Mouse (Mus musculus) hindbrain, embryonic 16.5 days (tissue): ENCODE data around the gene Rpl13a. TPM values are rescaled to one million over a fixed set of nuclear protein-coding genes. Genes with fewer than 3 reads are reported as not detected.
"Not testable (repeated sequence)": the region's sequence is repeated elsewhere in the genome, so short reads cannot be mapped to it uniquely, and the experiment has no call there.

Experiments used
- ATAC-seq: fragments of 200-750 bp; cut with Nextera tagmentation; 2 replicates; pipeline ENCODE4 v1.8.0; 2017; ENCODE audit warnings: moderate TSS enrichment, moderate library complexity
- H3K27ac ChIP-seq: fragments of 300-500 bp; sonication (generic); 2 replicates; pipeline ENCODE4 v1.5.1; 2014; ENCODE audit warnings: low read depth, mild to moderate bottlenecking, control low read depth, low read length, moderate library complexity
- H3K27me3 ChIP-seq: fragments of 300-500 bp; sonication (generic); replicated peaks from 2 replicates; pipeline ENCODE4 v1.6.1; 2014; ENCODE audit warnings: low read length; ENCODE audit not compliant: control insufficient read depth, insufficient read depth
- H3K36me3 ChIP-seq: fragments of 300-500 bp; sonication (generic); 2 replicates; pipeline ENCODE4 v1.6.1; 2014; ENCODE audit warnings: mild to moderate bottlenecking, low read length, moderate library complexity, mixed read lengths; ENCODE audit not compliant: control insufficient read depth, insufficient read depth
- H3K4me1 ChIP-seq: fragments of 300-500 bp; sonication (generic); 2 replicates; pipeline ENCODE4 v1.6.1; 2014; ENCODE audit warnings: low read depth, low read length; ENCODE audit not compliant: control insufficient read depth, insufficient read depth
- H3K4me2 ChIP-seq: fragments of 300-500 bp; sonication (generic); 2 replicates; pipeline ENCODE4 v1.6.1; 2014; ENCODE audit warnings: mild to moderate bottlenecking, low read length, control low read depth, moderate library complexity
- H3K4me3 ChIP-seq: fragments of 300-500 bp; sonication (generic); 2 replicates; pipeline ENCODE4 v1.5.1; 2014; ENCODE audit warnings: mild to moderate bottlenecking, low read length, control low read depth, moderate library complexity
- H3K9ac ChIP-seq: fragments of 300-500 bp; sonication (generic); 2 replicates; pipeline ENCODE4 v1.6.1; 2014; ENCODE audit warnings: low read depth, mild to moderate bottlenecking, control low read depth, low read length, moderate library complexity
- H3K9me3 ChIP-seq: fragments of 300-500 bp; sonication (generic); 2 replicates; pipeline ENCODE4 v1.6.1; 2014; ENCODE audit warnings: mild to moderate bottlenecking, low read length, moderate library complexity; ENCODE audit not compliant: control insufficient read depth
- WGBS: fragments of 180-500 bp; shearing (Covaris S2); extraction: QIAGEN DNeasy Blood & Tissue Kit; methylation state at CpG from one replicate; pipeline ENCODE4 v1.1.7; 2014; 5-methylcytosine and 5-hydroxymethylcytosine counted together
- polyA plus RNA-seq: library from polyadenylated mRNA; unstranded; fragments of >200 nt; fragmentation: Nextera tagmentation; extraction: Ambion mirVana; gene quantifications from 2 replicates; pipeline ENCODE4 v1.2.1, GENCODE M21; 2015

Rpl13a gene
- polyA plus RNA-seq, 1 experiment from 2014 or later = 622 TPM

DNA sequence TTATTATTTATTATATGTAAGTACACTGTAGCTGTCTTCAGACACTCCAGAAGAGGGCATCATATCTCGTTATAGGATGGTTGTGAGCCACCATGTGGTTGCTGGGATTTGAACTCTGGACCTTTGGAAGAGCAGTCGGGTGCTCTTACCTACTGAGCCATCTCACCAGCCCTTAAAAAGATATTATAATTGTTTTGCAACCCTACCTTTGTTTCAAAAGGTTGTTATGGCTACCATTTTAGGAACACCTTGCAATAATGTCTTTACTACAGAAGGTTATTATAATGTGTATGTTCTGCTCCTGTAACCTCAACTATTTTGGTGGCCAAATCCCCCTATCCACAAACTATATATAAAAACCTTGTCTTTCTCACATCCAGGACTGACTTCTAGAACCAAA lies 24.5 kb upstream of the Rpl13a start:
- H3K9me3 ChIP-seq, H3K36me3 ChIP-seq, H3K9ac ChIP-seq, ATAC-seq, H3K4me2 ChIP-seq, H3K27me3 ChIP-seq, H3K4me1 ChIP-seq, H3K27ac ChIP-seq, H3K4me3 ChIP-seq: not testable (repeated sequence)
- WGBS = 94% methylated on average over 2 of the region's 2 CpGs

DNA sequence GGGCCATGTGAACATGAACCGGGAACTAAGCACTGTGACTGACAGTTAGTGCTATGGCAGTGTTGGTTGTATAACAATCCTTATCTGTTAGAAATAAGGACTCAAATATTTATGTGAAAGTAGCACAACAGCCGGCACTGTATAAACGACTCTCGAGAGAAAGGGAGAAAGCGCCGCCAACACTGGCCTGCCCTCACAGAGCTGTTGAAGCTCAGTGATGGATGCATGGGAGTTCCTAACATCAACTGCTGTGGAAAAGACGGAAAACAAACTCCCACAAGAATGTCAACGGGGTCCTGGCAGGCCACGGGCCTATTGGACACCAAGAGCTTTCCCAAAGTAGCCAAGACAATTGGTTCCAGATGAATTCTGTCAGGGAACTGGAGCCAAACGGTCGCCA lies 22.7 kb upstream of the Rpl13a start:
- WGBS = 57% methylated on average over 11 of the region's 11 CpGs
- H3K36me3 ChIP-seq = no peaks in the 10 kb centered on the region
- no peak overlapping the region for H3K9ac ChIP-seq
- peaks cover 9% of the 10 kb centered on the region for H3K4me1 ChIP-seq
- H3K4me2 ChIP-seq = no peak overlapping the region
- H3K9me3 ChIP-seq = no peaks in the 10 kb centered on the region
- no peak overlapping the region for H3K4me3 ChIP-seq
- no peaks in the 10 kb centered on the region for H3K27me3 ChIP-seq
- ATAC-seq = no peak
- no peak overlapping the region for H3K27ac ChIP-seq

DNA sequence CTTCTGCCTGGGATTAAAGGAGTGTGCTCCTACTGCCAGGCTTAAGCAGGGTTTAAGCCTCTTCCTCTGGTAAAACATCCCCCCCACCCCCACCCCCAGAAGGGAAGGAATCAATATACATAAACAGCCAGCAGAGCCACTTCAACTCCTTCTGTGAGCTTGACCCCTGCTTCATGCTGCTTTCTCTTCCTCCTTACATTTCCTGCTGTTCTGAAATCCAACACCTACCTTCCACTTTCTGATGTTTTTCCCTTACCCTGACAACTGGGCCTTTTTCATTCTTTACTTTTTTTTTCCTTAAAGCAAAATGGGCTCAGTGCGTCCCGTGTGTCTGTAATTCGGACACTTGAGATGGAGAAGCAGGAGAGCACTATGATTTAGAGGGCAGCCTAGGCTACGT lies 21.8 kb upstream of the Rpl13a start:
- H3K4me2 ChIP-seq = no peak overlapping the region
- H3K36me3 ChIP-seq = no peaks in the 10 kb centered on the region
- 70% methylated on average over 4 of the region's 4 CpGs for WGBS
- ATAC-seq = no peak
- peaks cover 9% of the 10 kb centered on the region for H3K4me1 ChIP-seq
- H3K9me3 ChIP-seq = no peaks in the 10 kb centered on the region
- no peaks in the 10 kb centered on the region for H3K27me3 ChIP-seq
- no peak overlapping the region for H3K9ac ChIP-seq
- H3K27ac ChIP-seq = no peak overlapping the region
- no peak overlapping the region for H3K4me3 ChIP-seq

DNA sequence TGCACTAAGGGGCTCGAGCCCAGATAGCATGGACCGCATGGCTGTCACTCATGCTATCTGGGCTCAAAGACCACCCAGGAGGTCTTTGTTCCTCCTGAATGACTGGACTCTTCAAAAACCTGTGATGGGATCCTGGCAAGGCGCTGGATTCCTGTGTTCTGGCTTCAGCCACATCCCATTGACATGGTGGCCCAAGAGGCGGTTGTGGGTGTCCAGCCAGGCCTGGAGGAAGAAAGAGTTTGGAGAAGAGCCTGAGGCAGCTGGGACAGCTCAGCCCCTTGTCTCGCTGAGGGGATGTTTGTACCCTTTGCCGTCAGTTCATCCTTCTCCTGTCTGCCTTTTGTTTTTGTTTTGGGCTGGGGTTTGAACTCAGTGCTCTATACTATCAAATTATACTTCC lies 21.0 kb upstream of the Rpl13a start:
- Histone ChIP-seq H3K36me3 (no peaks in the 10 kb centered on the region), H3K27me3 (no peaks in the 10 kb centered on the region), H3K4me1 (peaks cover 5% of the 10 kb centered on the region), H3K4me3 (no peak overlapping the region), H3K9ac (no peak overlapping the region), H3K4me2 (no peak overlapping the region), H3K9me3 (no peaks in the 10 kb centered on the region), H3K27ac (no peak overlapping the region)
- no peak for ATAC-seq
- WGBS = 25% methylated on average over 6 of the region's 6 CpGs

DNA sequence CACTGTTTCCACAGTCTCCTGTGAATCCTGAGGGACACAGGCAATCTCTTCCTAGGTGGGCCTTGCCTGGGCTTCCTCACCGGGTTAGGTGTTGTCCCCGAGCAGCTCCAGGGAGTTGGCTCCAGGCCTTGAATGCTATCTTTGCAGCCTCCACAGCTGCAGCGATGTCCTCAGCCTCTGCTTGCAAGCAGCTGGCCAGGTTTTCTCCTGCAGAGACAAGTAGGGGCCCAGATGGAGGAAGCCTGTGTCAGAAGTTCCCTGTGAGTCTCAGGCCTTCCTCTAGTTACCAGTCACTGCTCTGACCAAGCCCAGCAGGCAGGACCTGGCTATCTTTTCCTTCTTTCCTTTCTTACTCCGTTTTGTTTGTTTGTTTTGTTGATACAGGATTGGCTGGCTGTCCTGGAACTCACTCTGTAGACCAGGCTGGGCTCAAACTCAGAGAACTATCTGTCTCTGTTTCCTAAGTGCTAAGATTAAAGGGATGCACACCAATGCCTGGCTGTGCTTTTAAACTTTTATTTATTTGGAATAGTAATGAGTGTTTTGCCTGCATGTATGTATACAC lies 20.1 kb upstream of the Rpl13a start:
- no peak overlapping the region for H3K4me3 ChIP-seq
- H3K36me3 ChIP-seq = no peaks in the 10 kb centered on the region
- WGBS = 66% methylated on average over 4 of the region's 4 CpGs
- no peak overlapping the region for H3K27ac ChIP-seq
- no peaks in the 10 kb centered on the region for H3K9me3 ChIP-seq
- peaks cover 4% of the 10 kb centered on the region for H3K4me1 ChIP-seq
- no peak overlapping the region for H3K9ac ChIP-seq
- no peak overlapping the region for H3K4me2 ChIP-seq
- no peak for ATAC-seq
- no peaks in the 10 kb centered on the region for H3K27me3 ChIP-seq

DNA sequence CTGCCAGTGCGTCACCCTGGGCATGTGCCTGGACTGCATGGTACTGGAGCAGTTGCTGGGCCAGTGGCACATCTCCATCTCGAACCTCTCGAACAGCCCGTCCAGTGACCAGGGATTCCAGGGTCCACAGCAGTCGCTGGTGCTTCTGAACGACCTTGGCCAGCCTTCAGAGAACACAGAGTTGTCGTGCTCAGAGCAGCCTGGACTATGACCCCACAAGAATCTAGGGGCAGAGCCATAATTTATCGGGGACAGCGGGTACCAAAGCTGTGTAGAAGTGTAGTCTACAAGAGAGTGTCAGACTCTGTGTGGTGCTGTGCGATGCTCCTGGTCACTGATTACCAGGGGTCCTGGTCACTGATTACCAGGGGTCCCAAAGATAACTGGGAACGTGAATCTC lies 19.3 kb upstream of the Rpl13a start:
- Histone ChIP-seq H3K4me3 (no peak overlapping the region), H3K27me3 (no peaks in the 10 kb centered on the region), H3K9ac (no peak overlapping the region), H3K36me3 (no peaks in the 10 kb centered on the region), H3K4me1 (no peaks in the 10 kb centered on the region; the same call in 1 of the 2 replicates), H3K27ac (no peak overlapping the region), H3K9me3 (no peaks in the 10 kb centered on the region), H3K4me2 (no peak overlapping the region)
- no peak for ATAC-seq
- 89% methylated on average over 11 of the region's 11 CpGs for WGBS

DNA sequence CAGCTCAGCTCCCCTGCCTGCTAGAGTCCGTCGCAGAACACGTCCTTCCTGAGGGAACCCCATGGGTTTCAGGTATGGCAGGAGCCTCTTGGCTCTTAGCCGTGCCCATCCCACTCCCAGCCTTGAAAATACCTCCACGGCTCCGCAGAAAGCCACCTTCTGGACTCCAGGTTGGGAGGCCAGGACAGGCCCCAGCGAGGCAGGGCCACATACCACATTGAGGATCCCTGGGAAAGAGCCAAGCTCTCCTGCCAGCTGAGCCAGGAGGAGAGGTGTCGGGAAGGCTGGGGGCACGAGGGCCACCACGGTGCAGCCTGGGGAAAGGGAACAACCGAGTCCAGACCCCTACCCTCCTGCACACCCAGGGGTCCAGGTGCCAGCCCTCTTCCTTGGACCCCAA lies 18.7 kb upstream of the Rpl13a start:
- no peaks in the 10 kb centered on the region for H3K36me3 ChIP-seq
- H3K4me1 ChIP-seq = no peaks in the 10 kb centered on the region; the same call in 1 of the 2 replicates
- H3K4me3 ChIP-seq = no peak overlapping the region
- H3K27ac ChIP-seq = no peak overlapping the region
- no peaks in the 10 kb centered on the region for H3K9me3 ChIP-seq
- 91% methylated on average over 11 of the region's 11 CpGs for WGBS
- H3K4me2 ChIP-seq = no peak overlapping the region
- no peak overlapping the region for H3K9ac ChIP-seq
- no peaks in the 10 kb centered on the region for H3K27me3 ChIP-seq
- ATAC-seq = no peak

DNA sequence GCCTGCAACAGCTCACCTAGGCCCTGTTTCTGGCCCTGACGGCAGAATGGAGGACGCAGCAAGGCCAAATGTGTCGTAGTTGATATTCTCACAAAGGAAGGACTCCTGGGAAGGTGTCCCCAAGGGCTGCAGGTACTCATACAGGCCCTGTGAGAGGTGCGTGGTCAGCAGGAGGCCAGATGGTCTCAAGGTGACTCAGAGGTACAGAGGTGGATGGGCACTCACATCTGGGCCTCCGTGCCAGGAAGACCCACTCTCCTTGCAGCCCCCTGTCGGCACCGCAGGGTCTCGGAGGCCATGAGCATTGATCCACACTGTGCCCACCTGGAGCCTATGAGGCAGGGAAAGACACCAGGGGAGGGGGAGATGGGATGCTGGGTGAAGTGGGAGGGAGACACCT lies 16.9 kb upstream of the Rpl13a start:
- H3K9me3 ChIP-seq = no peaks in the 10 kb centered on the region
- no peak overlapping the region for H3K4me2 ChIP-seq
- no peak overlapping the region for H3K4me3 ChIP-seq
- H3K4me1 ChIP-seq = no peaks in the 10 kb centered on the region
- no peaks in the 10 kb centered on the region for H3K36me3 ChIP-seq
- H3K27me3 ChIP-seq = no peaks in the 10 kb centered on the region
- WGBS = 93% methylated on average over 8 of the region's 8 CpGs
- H3K27ac ChIP-seq = no peak overlapping the region
- ATAC-seq = no peak
- H3K9ac ChIP-seq = no peak overlapping the region

DNA sequence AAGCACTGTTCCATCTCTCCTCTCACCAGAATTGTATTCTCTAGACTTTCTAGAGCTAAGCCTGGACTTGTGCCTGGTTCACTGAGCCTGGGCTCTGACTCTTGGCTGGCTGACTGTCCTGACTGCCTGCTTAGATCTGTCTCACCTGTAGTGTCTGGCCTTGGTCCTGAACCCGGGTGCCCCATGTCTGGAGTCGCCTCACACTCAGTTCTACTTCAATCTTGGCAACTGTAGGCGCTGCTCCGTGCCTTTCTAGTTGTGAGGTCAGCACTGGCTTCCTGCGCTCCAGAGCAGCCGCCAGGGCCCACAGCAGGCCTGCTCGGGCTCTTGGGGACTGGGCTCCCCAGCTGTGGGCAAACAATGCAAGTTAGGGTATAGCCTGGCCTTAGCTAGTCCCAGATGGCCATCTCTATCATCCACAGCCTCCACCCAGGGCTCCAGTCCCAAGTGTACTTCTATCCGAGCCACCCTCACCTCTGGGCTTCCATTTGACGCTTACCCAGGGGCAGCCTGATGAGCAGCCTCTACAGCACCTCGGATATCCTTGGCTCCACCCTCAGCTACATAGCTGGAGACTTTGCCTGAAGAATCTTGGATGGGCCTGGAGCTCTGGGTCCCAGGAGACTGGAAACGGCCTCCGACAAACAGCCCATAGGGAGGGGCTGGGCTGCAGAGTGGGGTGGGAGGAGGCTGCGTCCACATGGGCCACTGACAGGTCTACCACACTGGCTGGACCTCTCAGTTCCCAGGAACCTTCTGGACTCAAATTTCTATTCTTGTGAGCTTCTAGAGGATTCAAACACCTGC lies 16.0 kb upstream of the Rpl13a start:
- Histone ChIP-seq H3K4me3 (no peak overlapping the region), H3K36me3 (no peaks in the 10 kb centered on the region), H3K9me3 (no peaks in the 10 kb centered on the region), H3K27ac (no peak overlapping the region), H3K27me3 (no peaks in the 10 kb centered on the region), H3K4me1 (no peaks in the 10 kb centered on the region), H3K4me2 (no peak overlapping the region), H3K9ac (0 out of 2 replicates have a peak overlapping the region, but pooled peaks have one; percentile 3)
- 88% methylated on average over 13 of the region's 13 CpGs for WGBS
- ATAC-seq = no peak
